Mouse (Mus musculus) midbrain, postnatal 0 days (tissue): ENCODE data around the gene Apbb1ip. TPM values are rescaled to one million over a fixed set of nuclear protein-coding genes. Genes with fewer than 3 reads are reported as not detected.
"Not testable (repeated sequence)": the region's sequence is repeated elsewhere in the genome, so short reads cannot be mapped to it uniquely, and the experiment has no call there.

Experiments used
- ATAC-seq: fragments of 200-750 bp; cut with Nextera tagmentation; 2 replicates; pipeline ENCODE4 v1.8.0; 2017; ENCODE audit warnings: moderate number of reproducible peaks, mild to moderate bottlenecking, moderate TSS enrichment, moderate library complexity; ENCODE audit not compliant: low FRiP score
- DNase-seq: peaks from one replicate; pipeline ENCODE4 v3.0.0-alpha.2; 2015; ENCODE audit warnings: low spot score
- H3K27ac ChIP-seq: fragments of 300-500 bp; sonication (generic); 2 replicates; pipeline ENCODE4 v1.5.1; 2014; ENCODE audit warnings: low read depth, mild to moderate bottlenecking, low read length, mixed read lengths
- H3K27me3 ChIP-seq: fragments of 300-500 bp; sonication (generic); 2 replicates; pipeline ENCODE4 v1.6.1; 2014; ENCODE audit warnings: low read length, control low read depth, mixed read lengths; ENCODE audit not compliant: insufficient read depth
- H3K36me3 ChIP-seq: fragments of 300-500 bp; sonication (generic); 2 replicates; pipeline ENCODE4 v1.6.1; 2014; ENCODE audit warnings: low read length, control low read depth, mixed read lengths; ENCODE audit not compliant: insufficient read depth
- H3K4me1 ChIP-seq: fragments of 300-500 bp; sonication (generic); 2 replicates; pipeline ENCODE4 v1.6.1; 2014; ENCODE audit warnings: mild to moderate bottlenecking, control low read depth, antibody characterized with exemption, low read length, mixed read lengths; ENCODE audit not compliant: insufficient read depth
- H3K4me2 ChIP-seq: fragments of 300-500 bp; sonication (generic); 2 replicates; pipeline ENCODE4 v1.6.1; 2014; ENCODE audit warnings: low read depth, mild to moderate bottlenecking, low read length, mixed read lengths; ENCODE audit not compliant: poor library complexity, severe bottlenecking
- H3K4me3 ChIP-seq: fragments of 300-500 bp; sonication (generic); 2 replicates; pipeline ENCODE4 v1.5.1; 2014; ENCODE audit warnings: low read depth, mild to moderate bottlenecking, low read length, moderate library complexity
- H3K9ac ChIP-seq: fragments of 300-500 bp; sonication (generic); replicated peaks from 2 replicates; pipeline ENCODE4 v1.6.1; 2014; ENCODE audit warnings: mild to moderate bottlenecking, low read length, moderate library complexity, mixed read lengths; ENCODE audit not compliant: poor library complexity, severe bottlenecking
- H3K9me3 ChIP-seq: fragments of 300-500 bp; sonication (generic); 2 replicates; pipeline ENCODE4 v1.6.1; 2016; ENCODE audit warnings: low read length, control low read depth
- CTCF ChIP-seq: IDR thresholded peaks from 2 replicates; pipeline ENCODE4 v1.5.1; 2016; ENCODE audit warnings: antibody characterized with exemption, mild to moderate bottlenecking
- WGBS: fragments of 180-500 bp; shearing (Covaris S2); extraction: QIAGEN DNeasy Blood & Tissue Kit; methylation state at CpG from one replicate; pipeline ENCODE4 v1.1.7; 2014; 5-methylcytosine and 5-hydroxymethylcytosine counted together
- polyA plus RNA-seq: library from polyadenylated mRNA; unstranded; fragments of >200 nt; fragmentation: Nextera tagmentation; extraction: Ambion mirVana; gene quantifications from 2 replicates; pipeline ENCODE4 v1.2.1, GENCODE M21; 2015
- total RNA-seq: library from RNA; depleted of rRNA; stranded (reverse); fragments of >200 nt; gene quantifications from 2 replicates; pipeline ENCODE4 v1.2.3, GENCODE M21; 2014

Gene Apbb1ip
- total and polyA plus RNA-seq, 2 experiments from 2014 or later = 1.0 to 1.4 TPM

DNA sequence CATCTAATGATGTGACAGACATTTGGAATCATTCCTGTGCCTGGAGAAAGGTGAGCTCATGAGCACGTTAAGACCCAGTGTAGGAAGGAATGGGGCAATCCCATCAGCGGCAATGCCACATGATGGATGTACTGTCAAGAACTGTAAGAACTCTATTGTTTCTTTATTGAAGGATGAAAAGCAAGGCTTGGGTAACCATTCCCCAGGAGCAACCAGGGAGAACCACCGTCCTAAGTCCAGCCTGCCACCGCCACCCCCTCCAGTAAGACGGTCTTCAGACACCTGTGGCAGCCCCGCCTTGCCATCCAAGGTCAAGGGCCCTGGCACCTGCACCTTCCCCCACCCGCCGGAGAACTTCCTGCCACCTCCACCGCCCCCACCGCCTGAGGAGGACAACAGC is 100.7 kb downstream of the Apbb1ip start:
- WGBS = 72% methylated on average over 10 of the region's 10 CpGs
- no peak for DNase-seq

DNA sequence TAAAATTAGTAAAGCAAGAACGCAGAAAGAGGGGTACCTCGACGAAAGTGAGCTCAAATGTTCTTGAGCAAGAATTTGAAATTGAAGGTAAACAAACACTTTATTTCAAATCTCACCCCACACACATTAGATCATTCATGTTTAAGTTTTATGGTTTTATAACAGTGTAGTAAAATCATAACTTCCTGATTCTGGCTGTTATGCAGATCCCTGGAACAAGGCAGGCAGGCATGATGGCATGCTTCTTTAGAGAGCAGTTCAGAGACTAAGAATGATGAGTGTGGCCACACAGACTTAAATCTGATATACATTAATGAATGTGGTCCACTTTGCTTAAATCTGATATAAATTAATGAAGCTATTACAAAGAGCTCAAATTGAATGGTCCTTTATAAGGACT is 102.7 kb downstream of the Apbb1ip start:
- Histone ChIP-seq H3K4me1 (no peaks in the 10 kb centered on the region), H3K9me3 (no peaks in the 10 kb centered on the region), H3K27me3 (no peaks in the 10 kb centered on the region), H3K36me3 (no peaks in the 10 kb centered on the region), H3K9ac (no peak overlapping the region), H3K4me2 (no peak overlapping the region), H3K27ac (no peak overlapping the region), H3K4me3 (no peak overlapping the region)
- ATAC-seq = no peak
- 89% methylated on average over 3 of the region's 3 CpGs for WGBS
- no peak for TF ChIP-seq CTCF
- DNase-seq = no peak

More for the DNA sequence above, 100.7 kb downstream of the Apbb1ip start:
- TF ChIP-seq CTCF = no peak
- ATAC-seq = no peak
- Histone ChIP-seq H3K9ac (no peak overlapping the region), H3K27me3 (no peaks in the 10 kb centered on the region), H3K4me2 (no peak overlapping the region), H3K4me1 (no peaks in the 10 kb centered on the region), H3K4me3 (no peak overlapping the region), H3K36me3 (no peaks in the 10 kb centered on the region), H3K9me3 (no peaks in the 10 kb centered on the region), H3K27ac (no peak overlapping the region)

DNA sequence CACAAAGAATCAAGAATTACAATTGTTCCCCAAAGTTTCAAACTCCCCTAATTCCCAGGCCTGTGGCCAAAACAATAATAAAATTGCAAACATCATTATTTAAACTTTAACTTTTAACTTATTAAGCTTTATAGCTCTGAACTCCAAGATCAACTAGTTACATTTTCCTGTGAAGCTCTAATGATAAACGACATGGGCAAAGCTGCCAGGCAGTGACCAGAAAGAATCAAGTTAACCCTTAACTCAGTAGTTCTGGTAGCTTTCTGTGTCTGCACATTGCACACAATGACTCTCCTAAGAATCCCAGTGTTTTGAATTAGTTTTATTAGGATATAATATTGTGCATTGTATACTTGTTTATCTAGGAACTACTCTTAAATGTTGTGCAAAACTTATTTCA is 104.9 kb downstream of the Apbb1ip start:
- no peaks in the 10 kb centered on the region for H3K4me1 ChIP-seq
- 69% methylated on average over 1 of the region's 1 CpGs for WGBS
- no peaks in the 10 kb centered on the region for H3K36me3 ChIP-seq
- ATAC-seq (no peak), DNase-seq (no peak)
- H3K27me3 ChIP-seq = no peaks in the 10 kb centered on the region
- no peaks in the 10 kb centered on the region for H3K9me3 ChIP-seq
- no peak overlapping the region for H3K27ac ChIP-seq
- no peak overlapping the region for H3K9ac ChIP-seq
- no peak for TF ChIP-seq CTCF
- H3K4me3 ChIP-seq = no peak overlapping the region
- no peak overlapping the region for H3K4me2 ChIP-seq

DNA sequence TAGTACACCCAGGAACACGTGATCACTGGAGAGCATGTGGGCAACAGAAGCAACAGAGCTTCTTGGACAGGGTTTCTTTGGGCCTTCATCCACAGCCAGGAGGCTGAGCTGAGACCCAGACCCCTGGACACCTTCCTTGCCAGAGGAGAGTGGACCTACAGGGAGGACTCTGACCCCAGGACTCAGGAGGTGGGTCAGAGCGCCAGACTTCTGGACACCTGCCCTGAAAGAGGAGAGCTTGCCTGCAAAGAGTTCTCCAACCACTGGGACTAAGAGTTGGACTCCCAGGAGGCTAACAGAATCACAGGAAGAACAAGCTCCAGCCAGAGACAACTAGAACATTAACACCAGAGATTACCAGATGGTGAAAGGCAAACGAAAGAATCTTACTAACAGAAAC is 106.8 kb downstream of the Apbb1ip start:
- ATAC-seq, H3K27ac ChIP-seq: not testable (repeated sequence)
- WGBS = 91% methylated on average over 3 of the region's 3 CpGs

DNA sequence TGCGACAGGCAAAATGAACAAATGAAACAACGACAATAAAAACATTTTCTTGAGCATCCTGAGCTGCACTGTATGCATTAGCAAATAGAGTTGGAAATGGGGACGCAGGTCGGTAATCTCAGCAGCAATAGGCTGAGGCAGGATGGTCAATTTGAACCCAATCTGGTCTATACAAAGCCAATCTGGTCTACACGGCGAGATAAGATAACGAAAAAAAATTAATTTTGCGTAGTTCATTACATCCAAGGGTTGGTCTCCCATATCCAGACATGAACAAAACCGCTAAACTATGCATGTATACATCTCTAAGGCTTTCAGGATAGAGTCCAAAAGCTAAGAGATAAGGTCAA is 121.0 kb downstream of the Apbb1ip start:
- Histone ChIP-seq H3K4me1 (peaks cover 8% of the 10 kb centered on the region; the same call in 1 of the 2 replicates), H3K4me2 (peak overlapping the region; percentile 71), H3K9me3 (no peaks in the 10 kb centered on the region), H3K36me3 (no peaks in the 10 kb centered on the region), H3K27ac (peak overlapping the region; percentile 86), H3K9ac (peak overlapping the region; percentile 76), H3K4me3 (peak overlapping the region; percentile 91), H3K27me3 (no peaks in the 10 kb centered on the region)
- DNase-seq = no peak
- peak; percentile 29 for ATAC-seq
- WGBS = 26% methylated on average over 9 of the region's 9 CpGs
- TF ChIP-seq CTCF = no peak

More for the DNA sequence above, 106.8 kb downstream of the Apbb1ip start:
- not testable (repeated sequence) for H3K27me3 ChIP-seq, DNase-seq, H3K9me3 ChIP-seq, H3K36me3 ChIP-seq, H3K4me2 ChIP-seq, H3K9ac ChIP-seq, H3K4me1 ChIP-seq, H3K4me3 ChIP-seq

DNA sequence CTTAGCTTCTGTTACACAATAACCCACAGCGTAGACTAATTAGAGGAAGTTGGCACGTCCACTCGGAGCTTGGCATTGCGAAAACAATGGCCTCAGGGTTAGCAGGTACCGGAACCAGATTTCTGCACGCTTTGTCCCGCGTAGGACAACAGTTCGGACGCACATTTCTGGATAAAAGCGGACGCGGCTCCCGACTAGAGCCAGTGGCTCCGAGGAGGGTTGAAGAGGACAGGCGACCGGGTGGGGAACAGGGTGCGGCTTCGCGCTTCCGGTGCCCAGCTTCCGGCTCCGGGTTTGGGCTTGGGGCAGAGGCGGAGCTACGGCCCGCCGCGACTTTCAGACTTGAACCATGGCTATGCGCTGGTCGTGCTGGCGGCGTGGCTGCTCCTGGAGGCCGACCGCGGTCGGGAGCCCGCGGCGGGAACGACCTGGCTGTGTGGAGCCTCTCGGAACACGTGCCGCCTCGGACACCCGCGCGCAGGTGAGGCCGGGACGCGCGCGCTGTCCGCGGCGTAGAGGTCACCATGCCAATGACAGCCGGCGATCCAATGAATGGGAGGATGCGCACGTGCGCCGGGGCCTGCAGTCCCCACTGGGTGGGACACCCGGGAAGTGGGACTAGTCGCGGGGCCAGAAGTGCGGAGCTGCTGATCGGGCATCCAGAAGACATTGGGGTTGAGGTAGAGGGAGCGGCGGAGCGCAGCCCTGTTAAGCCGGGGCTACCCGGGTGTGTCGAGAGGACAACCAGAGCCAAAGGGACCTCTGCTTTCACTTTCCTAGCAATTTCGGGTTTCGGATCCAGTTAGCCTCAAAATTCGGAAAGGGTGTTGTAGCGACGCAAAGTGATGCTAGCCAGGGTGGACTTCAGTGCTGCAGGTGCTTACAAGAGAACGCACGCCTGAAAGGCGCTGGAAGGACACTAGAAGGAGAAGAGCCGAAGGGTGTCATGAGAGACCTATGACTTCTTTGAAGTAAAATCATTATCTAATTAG is 121.7 kb downstream of the Apbb1ip start, which contains the start of gene Pdss1:
Pdss1 (plus strand) TSS at position 241 of the 992 bp plus-strand sequence.
- Histone ChIP-seq H3K9me3 (no peaks in the 10 kb centered on the region), H3K36me3 (no peaks in the 10 kb centered on the region), H3K4me2 (peak within 1 kb of the TSS; percentile 71), H3K4me3 (peak within 1 kb of the TSS; percentile 91), H3K27ac (peak within 1 kb of the TSS; percentile 86), H3K9ac (peak within 1 kb of the TSS; percentile 76), H3K27me3 (no peaks in the 10 kb centered on the region), H3K4me1 (peaks cover 8% of the 10 kb centered on the region; the same call in 1 of the 2 replicates)
- TF ChIP-seq CTCF = no peak
- peak; percentile 100 for ATAC-seq
- under 1% methylated on average over 81 of the region's 81 CpGs for WGBS
- peak; percentile 97 for DNase-seq
